Mouse (Mus musculus) central nervous system, embryonic 18 days (tissue): ENCODE measurements around the gene Sctr. TPM values are rescaled to one million over a fixed set of nuclear protein-coding genes. Genes with fewer than 3 reads are reported as not detected.

ENCODE experiments used
- polyA plus RNA-seq: library from polyadenylated mRNA; depleted of rRNA; stranded (reverse); fragments of >200 nt; gene quantifications from 2 replicates; pipeline ENCODE4 v1.2.3, GENCODE M21; 2012; rRNA removed

Gene Sctr
- 0.78 and 0.97 TPM in 2 replicates for polyA plus RNA-seq

GRCm38 (mm10) chr1:120006844-120007790 is at the start of gene Sctr:
Gene Sctr (plus strand): TSS chr1:120006894.

GRCm38 (mm10) chr1:119996798-119997581 is 9.7 kb upstream of the Sctr start, which contains the start of gene Cfap221:
Gene Cfap221 (minus strand): TSS chr1:119997234.

GRCm38 (mm10) chr1:120073519-120074306 is 67.0 kb downstream of the Sctr start, which contains the start of gene Tmem37:
Gene Tmem37 (minus strand): TSS chr1:120074074.

Other genes with a start within 250 kb of the Sctr start
- 13.4 and 13.9 TPM in 2 replicates for gene Ptpn4, start 169.3 kb upstream of the Sctr start, polyA plus RNA-seq
- gene Tmem177, start 93.7 kb upstream of the Sctr start, polyA plus RNA-seq: 6.8 and 7.4 TPM in 2 replicates
- gene Cfap221, start 9.7 kb upstream of the Sctr start, polyA plus RNA-seq: 0.24 and 0.63 TPM in 2 replicates
- 3.9 and 4.6 TPM in 2 replicates for gene Tmem37, start 67.2 kb downstream of the Sctr start, polyA plus RNA-seq
- 741 and 882 TPM in 2 replicates for gene Dbi, start 114.2 kb downstream of the Sctr start, polyA plus RNA-seq
- 12.2 and 12.3 TPM in 2 replicates for gene 3110009E18Rik, start 114.3 kb downstream of the Sctr start, polyA plus RNA-seq